Mouse (Mus musculus) retina, postnatal 7 days (tissue): ENCODE results near the gene Utrn.

ENCODE experiments used
- DNase-seq: peaks from one replicate; pipeline ENCODE4 v3.0.0-alpha.2; 2012; ENCODE audit warnings: low read depth, low spot score

Gene Utrn

DNA sequence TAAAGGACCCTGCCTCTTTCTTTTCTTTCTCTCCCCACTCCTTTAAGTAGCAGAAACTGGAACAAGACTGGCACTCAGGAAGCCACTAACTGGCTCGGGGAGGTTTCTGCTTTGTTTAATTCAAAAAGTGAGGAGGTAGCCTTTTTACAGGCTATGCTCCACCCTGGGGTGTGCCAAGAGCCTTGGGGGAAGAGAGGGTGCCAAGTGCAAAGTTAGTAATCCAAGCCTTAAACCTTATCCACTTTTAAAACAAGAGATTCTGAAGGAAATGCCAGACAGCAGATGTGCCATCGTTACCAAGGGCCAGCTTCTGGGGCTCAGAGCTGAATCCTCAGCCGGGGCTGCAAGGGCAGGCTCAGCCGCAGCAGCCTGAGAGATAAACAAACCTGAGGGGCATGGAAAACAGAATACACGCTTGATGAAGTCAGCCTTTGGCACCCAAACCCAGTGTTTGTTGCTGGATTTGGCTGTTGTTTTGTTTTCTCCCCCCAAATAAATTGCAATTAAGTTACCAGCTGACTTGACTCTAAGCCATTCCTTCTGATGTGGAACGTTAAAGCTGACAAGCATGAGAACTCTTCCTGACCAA lies 322.0 kb downstream of the Utrn start:
- DNase-seq = no peak

- no peak for DNase-seq
Observed at GRCm38 (mm10) chr10:12545440-12545839, 323.7 kb downstream of the Utrn start.

GRCm38 (mm10) chr10:12541757-12542156 lies 327.4 kb downstream of the Utrn start:
- no peak for DNase-seq

- no peak for DNase-seq
Observed at GRCm38 (mm10) chr10:12535272-12535671, 333.9 kb downstream of the Utrn start.

DNA sequence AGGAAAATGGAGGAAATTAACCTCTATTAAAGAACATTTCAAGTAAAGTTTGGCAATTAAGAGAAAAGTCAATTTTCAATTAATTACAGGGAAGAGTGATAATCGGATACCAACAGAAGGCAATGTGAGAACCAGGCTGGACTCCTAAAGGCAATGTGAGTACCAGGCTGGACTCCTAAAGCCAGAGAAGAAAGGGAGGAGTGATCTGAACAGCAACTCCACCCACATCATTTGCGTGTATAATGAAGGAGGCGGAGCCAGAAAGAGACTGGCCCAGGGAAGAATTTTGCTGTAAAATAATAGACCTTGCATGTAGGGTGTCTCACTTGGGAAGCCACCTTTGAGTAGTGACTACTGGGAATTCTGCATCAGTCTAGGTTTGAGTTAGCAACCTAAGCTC lies 334.4 kb downstream of the Utrn start:
- DNase-seq = no peak

GRCm38 (mm10) chr10:12534301-12534700 lies 334.9 kb downstream of the Utrn start:
- no peak for DNase-seq

GRCm38 (mm10) chr10:12522078-12522477 lies 347.1 kb downstream of the Utrn start:
- DNase-seq = no peak

GRCm38 (mm10) chr10:12518162-12518561 lies 351.0 kb downstream of the Utrn start:
- DNase-seq = no peak

GRCm38 (mm10) chr10:12505568-12505967 lies 363.6 kb downstream of the Utrn start:
- no peak for DNase-seq

GRCm38 (mm10) chr10:12500489-12500888 lies 368.7 kb downstream of the Utrn start:
- no peak for DNase-seq

DNA sequence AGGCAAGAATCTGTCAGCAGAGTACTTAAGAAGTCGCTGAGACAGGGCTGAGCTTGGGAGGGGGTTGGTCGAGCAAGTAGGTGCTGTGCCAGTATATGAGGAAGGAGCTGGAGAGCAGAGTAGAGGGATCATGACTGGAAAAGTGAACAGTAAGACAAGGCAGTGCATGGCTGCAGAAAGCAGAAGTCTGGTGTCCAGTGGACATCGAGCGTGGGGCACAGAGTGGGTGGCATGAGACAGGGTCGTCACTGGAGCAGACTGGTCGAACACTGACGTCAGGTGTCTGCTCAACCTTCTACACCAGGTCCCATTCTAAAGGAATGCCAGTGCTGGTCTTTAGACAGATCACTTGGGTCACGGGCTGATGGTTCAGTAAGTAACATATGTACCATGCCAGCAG lies 371.6 kb downstream of the Utrn start:
- no peak for DNase-seq

DNA sequence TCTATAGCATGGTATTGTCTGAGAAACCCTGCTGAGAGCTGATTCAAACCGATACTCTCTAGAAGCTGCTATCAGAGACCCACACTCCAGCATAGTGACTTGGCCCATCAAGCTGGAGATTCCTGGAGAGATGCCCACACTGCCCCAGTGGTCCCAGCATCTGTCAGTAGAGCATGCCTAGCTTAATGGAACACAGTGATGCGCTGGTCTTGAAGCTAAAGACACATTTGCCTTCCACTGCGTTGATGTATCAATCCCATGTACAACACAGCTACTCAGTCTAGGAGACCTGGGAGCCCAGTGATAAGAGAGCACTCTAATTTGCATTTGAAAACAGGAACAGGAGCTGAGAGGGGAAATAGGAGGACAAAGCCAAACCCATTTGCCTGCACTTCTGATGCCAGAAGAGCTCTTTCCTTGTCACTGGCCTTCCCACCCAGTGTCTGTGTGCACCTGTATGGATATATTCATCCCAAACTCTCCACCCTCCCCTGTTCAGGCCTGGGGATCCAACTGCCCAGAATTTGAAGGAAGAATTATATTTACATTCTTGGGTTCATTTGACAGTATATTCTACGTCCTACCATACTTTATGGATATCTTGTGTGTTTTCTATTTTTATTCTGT lies 379.5 kb downstream of the Utrn start:
- DNase-seq = no peak

DNA sequence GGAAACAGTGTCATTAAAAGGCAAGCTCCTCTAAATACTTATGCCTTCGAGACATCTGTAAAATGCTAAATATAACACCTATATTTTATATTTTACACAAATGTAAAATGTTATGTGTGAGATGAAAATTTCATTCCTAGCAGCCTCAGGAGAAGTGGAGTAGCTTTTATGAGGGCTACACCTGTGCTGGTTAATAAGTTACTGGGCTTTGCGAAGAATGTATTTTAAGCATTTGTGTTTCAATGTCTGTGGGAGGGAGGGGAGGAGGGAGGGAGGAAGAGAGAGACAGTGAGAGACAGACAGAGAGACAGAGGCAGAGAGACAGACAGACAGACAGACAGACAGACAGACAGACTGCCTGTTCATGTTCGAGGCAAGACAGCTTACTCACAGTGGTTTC lies 380.6 kb downstream of the Utrn start:
- DNase-seq = no peak

DNA sequence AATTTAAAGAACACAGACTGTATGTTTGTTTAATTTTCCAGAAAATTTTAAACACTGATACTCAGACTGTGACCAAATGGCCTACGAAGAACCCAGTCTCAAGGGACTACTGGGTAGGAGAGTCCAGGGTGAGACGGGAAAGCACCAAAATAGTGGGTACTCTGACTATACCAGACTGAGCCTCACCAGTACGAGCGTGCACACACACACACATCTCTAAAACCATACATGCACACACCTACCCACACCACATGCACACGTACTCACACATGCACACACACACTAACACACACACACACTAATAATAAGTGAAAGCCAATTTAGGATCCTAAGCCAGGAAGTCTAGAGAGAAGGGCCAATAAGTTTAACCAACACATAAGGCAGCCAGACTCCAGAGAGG lies 381.0 kb downstream of the Utrn start:
- no peak for DNase-seq

GRCm38 (mm10) chr10:12483494-12483893 lies 385.7 kb downstream of the Utrn start:
- DNase-seq = no peak

DNA sequence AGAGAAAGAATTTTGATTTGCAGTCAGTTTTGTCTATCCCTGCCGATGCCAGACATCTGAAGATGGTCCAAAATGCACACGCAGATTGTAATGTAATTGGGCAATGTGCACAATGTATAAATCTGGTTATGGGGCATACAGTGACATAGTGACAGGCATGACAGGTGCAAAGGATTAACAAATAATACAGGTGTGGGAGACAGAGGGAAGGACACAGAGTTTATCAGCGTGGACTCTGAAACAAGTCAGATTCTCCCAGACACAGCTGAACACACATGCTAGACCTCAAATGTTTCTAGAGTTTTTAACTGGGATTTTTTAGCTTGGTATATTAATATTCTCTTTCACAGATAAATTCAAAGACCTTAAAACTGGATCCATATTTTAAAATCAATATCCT lies 386.2 kb downstream of the Utrn start:
- DNase-seq = no peak

DNA sequence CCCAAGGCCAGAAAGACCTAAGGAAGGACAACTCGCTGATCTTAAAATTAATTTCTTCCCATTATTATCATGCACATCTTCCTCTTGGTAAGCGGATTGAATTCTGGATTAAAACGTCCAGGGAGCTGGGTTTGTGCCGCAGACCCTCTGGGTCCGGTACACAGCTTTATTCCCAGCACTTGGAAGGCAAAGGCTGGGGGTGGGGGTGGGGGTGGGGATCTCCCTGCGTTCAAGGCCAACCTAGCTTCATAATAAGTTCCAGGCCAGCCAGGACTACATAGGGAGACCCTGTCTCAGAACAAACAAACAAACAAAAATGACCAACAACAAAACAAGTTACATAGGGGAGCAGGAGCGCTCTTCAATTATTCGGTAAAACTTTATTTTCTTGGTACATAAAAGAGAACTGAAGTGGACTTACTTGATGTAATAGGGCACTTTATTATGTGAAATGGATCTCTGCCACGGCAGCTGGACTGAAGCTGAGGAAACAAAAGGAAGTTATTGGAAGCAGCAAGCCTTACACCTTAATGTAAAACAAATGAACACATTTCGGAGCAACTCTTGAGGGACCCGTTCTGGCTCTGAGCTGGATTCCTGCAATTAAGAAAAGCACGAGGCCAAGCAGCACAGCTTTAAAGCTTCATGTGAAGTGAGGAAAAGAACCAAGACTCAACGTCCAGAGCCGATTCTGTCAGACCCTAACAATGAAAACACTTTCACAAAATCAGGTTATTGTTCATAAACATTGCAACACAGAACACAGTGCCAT lies 394.1 kb downstream of the Utrn start:
- no peak for DNase-seq

DNA sequence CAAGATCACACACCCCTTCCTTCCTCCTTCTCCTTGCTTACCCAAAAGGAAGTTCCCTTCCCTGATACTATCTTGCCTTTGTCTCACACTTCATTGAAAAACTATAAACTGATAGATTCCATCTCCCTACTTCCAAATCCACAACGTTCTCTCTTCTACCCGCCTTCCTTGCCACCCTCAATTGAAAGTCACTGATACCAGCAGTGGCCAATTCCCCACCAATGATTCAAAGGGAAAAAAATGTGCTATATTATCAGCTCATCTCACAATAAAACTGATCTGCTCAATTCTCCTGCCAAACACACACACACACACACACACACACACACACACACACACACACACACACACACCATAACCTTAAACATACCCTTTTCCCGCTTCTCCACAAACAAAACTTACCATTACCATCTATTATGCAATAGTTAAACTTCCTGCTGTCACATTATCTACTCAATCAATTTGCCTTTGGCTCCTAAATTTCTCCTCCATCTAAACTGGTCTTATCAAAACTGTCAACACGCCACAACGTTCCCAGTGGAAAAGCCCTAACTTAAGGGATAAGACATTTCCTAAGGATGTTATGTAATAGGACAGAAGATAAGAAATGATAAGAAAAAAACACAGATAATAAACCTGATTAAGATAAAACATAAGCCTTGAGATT lies 399.6 kb downstream of the Utrn start:
- DNase-seq = no peak

GRCm38 (mm10) chr10:12467544-12467943 lies 401.6 kb downstream of the Utrn start:
- no peak for DNase-seq

- no peak for DNase-seq
Observed at GRCm38 (mm10) chr10:12460945-12461344, 408.2 kb downstream of the Utrn start.

DNA sequence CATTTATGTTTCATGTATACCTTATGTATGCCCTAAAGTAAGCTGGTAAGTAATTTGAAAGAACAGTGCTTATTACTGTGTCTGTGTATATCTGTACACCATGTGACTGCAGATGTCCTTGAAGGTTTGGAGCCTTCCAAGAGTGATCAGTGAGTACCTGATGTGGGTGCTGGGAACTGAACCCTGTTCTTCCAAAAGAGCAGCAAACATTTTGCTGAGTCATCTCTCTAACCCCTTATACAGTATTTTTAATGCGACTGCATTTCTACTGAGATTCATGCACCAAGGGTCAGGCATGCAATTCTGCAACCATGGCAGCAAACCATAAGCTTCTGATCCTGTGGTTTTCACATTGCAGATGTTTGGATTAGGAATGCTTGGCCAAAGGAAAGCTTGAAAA lies 412.3 kb downstream of the Utrn start:
- no peak for DNase-seq

DNA sequence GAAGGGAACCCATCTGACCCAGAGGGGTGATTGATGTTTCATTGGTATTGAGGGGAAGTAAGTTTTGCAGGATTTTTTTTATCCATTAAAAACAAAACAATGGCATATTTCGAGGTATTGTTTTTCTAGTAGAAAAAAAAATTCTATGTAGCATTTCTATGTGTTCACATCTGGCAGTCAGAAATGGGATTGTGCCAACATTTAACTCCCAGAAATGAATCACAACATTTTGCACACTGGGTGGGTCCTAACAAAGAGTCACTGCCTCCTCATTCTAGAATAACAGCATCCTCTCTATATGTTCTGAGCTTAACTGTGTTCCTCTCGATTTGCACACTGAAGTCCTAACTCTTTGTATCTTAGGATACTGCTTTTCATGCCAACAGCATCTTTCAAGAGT lies 416.5 kb downstream of the Utrn start:
- DNase-seq = no peak

DNA sequence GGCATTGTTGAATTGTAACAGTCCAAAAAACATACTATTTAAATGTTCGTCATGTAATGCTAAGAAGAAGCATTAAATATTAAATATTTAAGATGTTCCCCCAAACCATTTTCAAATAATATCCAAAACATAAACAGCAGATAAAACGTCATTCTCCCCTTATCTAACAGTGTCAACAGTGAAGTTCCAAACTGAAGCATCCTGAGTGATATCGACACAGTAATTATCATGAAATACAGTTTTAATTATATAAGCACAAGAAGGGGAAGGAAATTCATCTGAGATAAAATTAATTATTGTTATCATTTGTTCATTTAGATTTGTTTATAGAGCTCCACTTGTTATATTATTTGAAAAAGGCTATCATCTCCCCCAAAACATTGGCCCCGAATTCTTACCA lies 425.0 kb downstream of the Utrn start:
- no peak for DNase-seq
